Mouse (Mus musculus): ENCODE data around the gene Ptprs. TPM values are rescaled to one million over a fixed set of nuclear protein-coding genes. Genes with fewer than 3 reads are reported as not detected.

Ptprs gene
- total and polyA plus RNA-seq, 3 experiments = 51.6 to 324 (median 80.9) TPM

DNA sequence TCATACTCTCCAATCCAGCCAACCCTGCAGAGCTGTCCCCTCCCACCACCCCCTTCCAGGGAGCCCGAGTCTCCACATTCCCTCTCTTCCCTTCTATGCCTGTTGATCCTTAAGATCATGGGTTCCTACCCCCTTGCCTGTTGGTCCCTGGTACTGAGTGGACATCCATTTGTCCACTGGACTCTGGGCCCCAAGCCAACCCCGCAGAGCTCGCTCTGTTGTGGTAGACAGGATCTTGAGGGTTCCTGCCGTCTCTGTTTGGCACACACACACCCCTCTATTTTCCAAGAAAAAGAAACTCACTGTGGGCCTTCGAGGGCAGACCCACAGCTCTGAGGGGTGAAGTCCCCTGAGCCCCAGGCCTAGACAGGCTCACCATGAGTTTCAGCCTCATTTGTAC lies 19.9 kb downstream of the Ptprs start:
- Histone ChIP-seq H3K4me1 (ENCODE audit: control insufficient read depth in 1 of 2, insufficient read depth in 2 of 2, low read length in 2 of 2) (no peaks in the 10 kb centered on the region), H3K4me3 (ENCODE audit: control insufficient read depth in 1 of 2, insufficient read depth in 1 of 2, low read depth in 2 of 2, low read length in 2 of 2) (no peak overlapping the region), H3K36me3 (ENCODE audit: control insufficient read depth in 1 of 2, insufficient read depth in 2 of 2, low read length in 2 of 2) (peaks cover 0 to 5% of the 10 kb centered on the region in 2 experiments; a peak in 1 of 4 replicates), H3K79me2 (ENCODE audit: control insufficient read depth, insufficient read depth, low read length, poor library complexity) (peaks cover 7% of the 10 kb centered on the region; the same call in 1 of the 2 replicates), H3K9me3 (replicated peaks; ENCODE audit: insufficient read depth, low read length) (no peaks in the 10 kb centered on the region), H3K27me3 (ENCODE audit: control insufficient read depth in 1 of 2, insufficient read depth in 2 of 2, low read length in 2 of 2) (no peaks in the 10 kb centered on the region), H3K27ac (ENCODE audit: control insufficient read depth, low read depth, low read length) (no peak overlapping the region), H3K9ac (ENCODE audit: control insufficient read depth, low read depth, low read length, poor library complexity, severe bottlenecking) (no peak overlapping the region)
- no peak for TF ChIP-seq EP300 (IDR thresholded peaks at IDR 0.05; ENCODE audit: low read depth in 1 of 2, low read length in 2 of 2)
- TF ChIP-seq UBTF (IDR thresholded peaks at IDR 0.05; ENCODE audit: borderline replicate concordance, insufficient read depth, low read depth, low read length) = no peak
- TF ChIP-seq NRF1 (IDR thresholded peaks at IDR 0.05; ENCODE audit: insufficient read depth, low read depth, low read length, poor library complexity, severe bottlenecking) = no peak
- no peak for TF ChIP-seq CTCF (IDR thresholded peaks at IDR 0.05 in 2 of 3, conservative IDR thresholded peaks at IDR 0.05 in 1 of 3; ENCODE audit: control insufficient read depth in 1 of 3, insufficient read depth in 1 of 3, low read depth in 2 of 3, low read length in 3 of 3, poor library complexity in 1 of 3, severe bottlenecking in 1 of 3)
- no peak for TF ChIP-seq USF2 (IDR thresholded peaks at IDR 0.05; ENCODE audit: borderline replicate concordance in 1 of 2, insufficient read depth in 1 of 2, low read depth in 1 of 2, low read length in 2 of 2)
- no peak for TF ChIP-seq POLR2A (IDR thresholded peaks at IDR 0.05; ENCODE audit: control insufficient read depth in 1 of 2, insufficient read depth in 1 of 2, low read depth in 1 of 2, low read length in 2 of 2, poor library complexity in 1 of 2)
- TF ChIP-seq NELFE (IDR thresholded peaks at IDR 0.05; ENCODE audit: low read depth, low read length) = no peak
- no peak for TF ChIP-seq TCF12 (IDR thresholded peaks at IDR 0.05; ENCODE audit: low read depth, low read length)
- TF ChIP-seq KAT2A (conservative IDR thresholded peaks at IDR 0.05; ENCODE audit: low read depth, low read length) = no peak
- no peak for TF ChIP-seq MYB (IDR thresholded peaks at IDR 0.05; ENCODE audit: low read depth, low read length)
- no peak for TF ChIP-seq CHD2 (IDR thresholded peaks at IDR 0.05; ENCODE audit: low read length)
- TF ChIP-seq BHLHE40 (IDR thresholded peaks at IDR 0.05; ENCODE audit: borderline replicate concordance, low read depth, low read length) = no peak
- no peak for TF ChIP-seq CHD1 (IDR thresholded peaks at IDR 0.05; ENCODE audit: low read depth, low read length)
- TF ChIP-seq ZC3H11A (IDR thresholded peaks at IDR 0.05; ENCODE audit: low read depth, low read length) = no peak
- no peak for TF ChIP-seq ETS1 (IDR thresholded peaks at IDR 0.05; ENCODE audit: low read depth, low read length)
- TF ChIP-seq GATA1 (IDR thresholded peaks at IDR 0.05; ENCODE audit: low read depth, low read length) = no peak
- no peak for TF ChIP-seq MXI1 (IDR thresholded peaks at IDR 0.05; ENCODE audit: low read depth, low read length)
- TF ChIP-seq ZNF384 (IDR thresholded peaks at IDR 0.05; ENCODE audit: low read depth, low read length) = no peak
- DNase-seq (ENCODE audit: low read depth, low spot score) = no peak

- H3K4me1 ChIP-seq (ENCODE audit: control insufficient read depth in 1 of 2, insufficient read depth in 2 of 2, low read length in 2 of 2) = no peaks in the 10 kb centered on the region
- no peak overlapping the region for H3K27ac ChIP-seq (ENCODE audit: control insufficient read depth, low read depth, low read length)
- H3K9me3 ChIP-seq (replicated peaks; ENCODE audit: insufficient read depth, low read length) = no peaks in the 10 kb centered on the region
- H3K27me3 ChIP-seq (ENCODE audit: control insufficient read depth in 1 of 2, insufficient read depth in 2 of 2, low read length in 2 of 2) = no peaks in the 10 kb centered on the region
- TF ChIP-seq E2F4 (IDR thresholded peaks at IDR 0.05; ENCODE audit: borderline replicate concordance, low read depth, low read length) = no peak
- no peak for TF ChIP-seq EP300 (IDR thresholded peaks at IDR 0.05; ENCODE audit: low read depth in 1 of 2, low read length in 2 of 2)
- no peak for TF ChIP-seq RAD21 (IDR thresholded peaks at IDR 0.05; ENCODE audit: low read depth, low read length)
- no peak for TF ChIP-seq POLR2A (IDR thresholded peaks at IDR 0.05; ENCODE audit: control insufficient read depth in 1 of 2, insufficient read depth in 1 of 2, low read depth in 1 of 2, low read length in 2 of 2, poor library complexity in 1 of 2)
- TF ChIP-seq MYB (IDR thresholded peaks at IDR 0.05; ENCODE audit: low read depth, low read length) = no peak
- TF ChIP-seq POLR2AphosphoS5 (IDR thresholded peaks at IDR 0.05; ENCODE audit: borderline replicate concordance, low read depth, low read length) = no peak
- DNase-seq (ENCODE audit: low read depth, low spot score) = no peak
- H3K4me3 ChIP-seq (ENCODE audit: control insufficient read depth in 1 of 2, insufficient read depth in 1 of 2, low read depth in 2 of 2, low read length in 2 of 2) = no peak overlapping the region
- no peak overlapping the region for H3K9ac ChIP-seq (ENCODE audit: control insufficient read depth, low read depth, low read length, poor library complexity, severe bottlenecking)
- peaks cover 0 to 9% of the 10 kb centered on the region in 2 experiments; a peak in 1 of 4 replicates for H3K36me3 ChIP-seq (ENCODE audit: control insufficient read depth in 1 of 2, insufficient read depth in 2 of 2, low read length in 2 of 2)
- peaks cover 2% of the 10 kb centered on the region; the same call in 1 of the 2 replicates for H3K79me2 ChIP-seq (ENCODE audit: control insufficient read depth, insufficient read depth, low read length, poor library complexity)
Observed at GRCm38 (mm10) chr17:56453689-56454088, 22.6 kb downstream of the Ptprs start.
